Mouse (Mus musculus) adrenal gland, adult (tissue): ENCODE data around the gene Ackr3.

Experiments used
- DNase-seq, 2 experiments: peaks; one replicate each; pipeline ENCODE4 v3.0.0; 2022 to 2023; ENCODE audit warnings: low spot score in 1 of 2; ENCODE audit not compliant: inconsistent age in 2 of 2

The Ackr3 gene

DNA sequence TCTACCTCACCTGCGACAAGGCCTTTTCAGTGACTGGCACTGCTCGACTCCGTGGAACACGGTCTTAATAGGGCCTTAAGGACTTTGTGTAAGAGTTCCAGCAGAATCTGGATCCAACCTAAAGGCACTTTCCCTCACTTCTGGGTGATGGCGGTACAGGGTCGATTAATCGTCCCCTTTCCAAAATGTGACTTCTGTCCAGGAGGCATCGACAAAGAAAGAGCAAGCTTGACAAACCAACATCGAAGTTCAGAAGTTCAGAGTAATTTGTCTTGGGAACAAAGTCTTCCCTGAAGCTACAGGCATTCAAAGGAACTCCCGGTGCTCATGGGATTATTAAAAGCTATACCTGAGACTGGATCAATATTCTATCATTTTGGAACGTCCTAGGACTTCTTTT is 439 bp upstream of the Ackr3 start:
- no peak for DNase-seq

DNA sequence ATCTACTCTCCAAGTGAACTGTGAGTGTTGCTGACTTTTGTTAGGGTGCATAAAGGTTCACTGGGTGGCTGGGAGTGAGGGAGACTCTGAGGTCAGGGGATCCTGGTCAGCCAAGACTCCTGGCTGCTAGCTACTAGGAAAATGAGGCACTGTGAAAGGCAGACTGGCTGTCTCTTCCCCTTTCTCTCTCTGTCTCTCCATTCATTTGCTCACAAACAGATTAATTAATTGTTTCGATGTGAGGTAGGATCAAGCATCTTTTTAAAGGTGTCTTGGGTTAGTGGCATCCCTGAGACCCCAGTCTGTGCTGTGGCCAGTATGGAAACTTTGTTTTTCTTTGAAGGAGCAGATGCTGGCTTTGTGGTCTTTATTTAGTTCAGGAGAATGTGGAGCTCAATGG is 1.0 kb downstream of the Ackr3 start:
- peak in 1 of 2 experiments; percentile 61 for DNase-seq

DNA sequence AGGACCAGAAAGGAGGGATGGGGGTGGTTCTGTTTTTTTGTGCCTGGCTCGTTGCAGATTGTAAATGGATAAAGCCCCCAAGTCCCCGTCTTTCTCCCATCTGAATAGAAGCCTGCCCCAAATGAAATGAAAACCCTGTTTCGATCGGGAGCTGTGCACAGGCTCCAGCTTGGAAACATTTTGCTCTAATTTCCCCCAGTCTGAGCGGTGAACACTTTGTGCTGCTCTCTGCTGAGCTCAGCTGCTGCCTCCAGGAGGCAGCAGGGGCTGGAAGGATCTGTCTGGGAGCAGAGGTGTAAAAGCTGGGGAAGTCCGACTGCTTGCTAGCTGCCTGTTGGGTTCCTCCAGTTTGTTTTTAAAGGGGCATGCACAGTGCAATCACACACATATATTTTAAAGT is 1.4 kb downstream of the Ackr3 start:
- DNase-seq, result peak; percentile 61 to 85

DNA sequence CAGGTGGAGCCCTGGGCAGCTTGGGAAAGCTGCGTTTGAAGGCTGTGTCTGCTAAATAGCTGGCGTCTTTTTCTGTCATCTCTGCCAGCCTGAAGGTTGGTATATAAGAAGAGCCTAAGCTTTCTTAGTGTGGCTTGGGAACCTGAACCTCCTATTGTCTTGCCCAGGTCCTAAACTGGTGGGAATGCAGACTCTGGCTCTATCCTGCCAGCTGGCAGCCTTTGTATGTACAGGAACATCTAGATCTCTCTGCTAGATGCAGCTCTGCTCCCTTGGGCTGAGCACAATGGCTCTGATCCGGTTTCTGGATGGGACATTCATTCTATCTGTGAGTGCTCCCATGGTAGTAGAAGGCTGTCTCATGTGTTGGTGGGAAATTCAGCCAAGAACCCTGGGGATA is 2.9 kb downstream of the Ackr3 start:
- DNase-seq, result peak in 1 of 2 experiments; percentile 59

DNA sequence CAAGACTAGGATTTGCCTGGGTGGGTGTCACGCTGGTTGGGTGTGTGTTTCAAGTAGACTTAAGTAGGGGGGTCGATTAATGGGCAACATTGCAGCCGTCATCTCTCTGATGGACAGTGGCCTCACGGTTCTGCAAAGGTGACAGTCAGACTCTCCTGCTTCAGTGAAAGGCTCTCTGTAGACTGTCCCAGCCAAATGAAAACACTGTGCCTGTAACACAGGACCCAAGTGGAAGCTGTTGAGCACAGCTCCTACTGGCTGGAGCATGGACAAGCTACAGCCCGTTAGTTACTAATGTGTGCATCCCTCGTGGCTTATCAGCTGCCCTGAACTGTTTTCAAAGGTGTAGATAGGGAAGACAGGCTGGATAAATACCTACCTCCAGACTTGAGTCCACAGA is 3.5 kb downstream of the Ackr3 start:
- peak in 1 of 2 experiments; percentile 41 for DNase-seq

DNA sequence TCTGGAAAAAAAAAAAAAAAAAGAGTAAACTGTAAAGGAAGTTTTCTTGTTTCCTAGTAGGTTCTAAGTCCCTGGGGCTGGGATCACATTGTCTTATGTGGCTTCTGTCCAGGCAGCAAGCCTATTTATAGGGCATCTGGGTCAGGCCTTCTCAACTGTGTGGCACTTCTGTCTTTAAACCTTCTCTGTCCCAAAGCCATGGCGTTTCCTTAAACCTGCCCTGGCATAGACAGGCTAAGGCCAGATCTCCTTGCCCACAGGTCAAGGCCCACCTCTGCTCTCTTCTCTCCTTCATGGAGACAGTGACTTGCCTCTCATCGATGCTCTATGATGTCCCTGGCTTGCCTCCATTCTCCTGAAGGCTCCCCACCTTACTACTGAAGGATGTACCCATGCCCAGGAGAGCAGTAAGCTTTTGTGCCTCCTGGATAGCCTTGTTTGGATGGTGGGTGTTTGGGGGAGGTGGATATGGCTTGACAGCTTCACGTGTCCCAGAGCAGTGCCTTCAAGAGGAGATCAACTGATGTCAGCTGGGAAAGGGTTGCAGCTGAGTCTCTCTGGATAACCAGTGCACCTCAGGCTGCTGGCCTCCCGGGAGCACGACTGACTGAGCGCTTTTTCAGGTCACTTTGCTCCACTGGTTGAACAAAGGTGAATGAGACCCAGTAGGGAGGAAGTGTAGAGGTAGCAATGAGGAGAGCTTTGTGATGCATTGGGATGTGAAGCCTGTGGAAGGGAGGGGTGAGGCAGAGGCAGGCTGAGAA is 4.1 kb downstream of the Ackr3 start:
- DNase-seq, result peak in 1 of 2 experiments; percentile 51

DNA sequence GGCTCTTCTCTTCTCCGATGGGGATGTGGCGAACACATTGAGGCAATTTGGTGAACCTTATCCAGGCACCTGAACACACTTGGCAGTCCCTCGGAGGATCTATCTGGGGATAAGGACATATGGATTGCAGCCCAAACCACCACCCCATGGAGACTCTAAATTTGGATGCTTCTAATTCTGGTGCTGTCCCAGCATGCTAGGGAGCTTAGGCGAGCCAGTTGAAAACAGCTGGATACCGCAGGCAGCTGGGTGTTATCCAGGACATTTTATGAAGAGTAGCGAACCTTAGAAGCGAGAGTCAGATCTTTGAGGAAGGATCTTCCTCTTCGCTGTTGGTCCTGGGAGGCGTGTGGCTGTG is 4.7 kb downstream of the Ackr3 start:
- DNase-seq, result peak in 1 of 2 experiments; percentile 53

DNA sequence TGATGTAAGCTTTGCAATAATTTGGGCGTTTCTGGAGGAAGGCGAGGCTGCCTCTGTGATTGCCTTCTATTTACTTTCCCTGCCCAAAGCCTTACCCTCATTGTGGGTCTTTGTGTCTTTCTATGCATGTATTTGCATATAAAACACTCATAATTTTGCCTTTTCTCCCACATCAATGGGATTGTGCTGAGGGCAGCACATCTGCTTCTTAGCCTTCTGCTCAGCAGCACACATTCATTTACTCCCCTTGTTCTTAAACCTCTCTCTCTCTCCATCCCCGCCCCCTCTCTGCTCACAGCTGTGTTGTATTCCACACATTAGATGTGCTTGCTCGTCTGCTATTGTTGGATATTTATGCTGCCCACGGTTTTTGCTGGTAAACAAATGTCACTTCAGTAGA is 5.3 kb downstream of the Ackr3 start:
- DNase-seq, result no peak

DNA sequence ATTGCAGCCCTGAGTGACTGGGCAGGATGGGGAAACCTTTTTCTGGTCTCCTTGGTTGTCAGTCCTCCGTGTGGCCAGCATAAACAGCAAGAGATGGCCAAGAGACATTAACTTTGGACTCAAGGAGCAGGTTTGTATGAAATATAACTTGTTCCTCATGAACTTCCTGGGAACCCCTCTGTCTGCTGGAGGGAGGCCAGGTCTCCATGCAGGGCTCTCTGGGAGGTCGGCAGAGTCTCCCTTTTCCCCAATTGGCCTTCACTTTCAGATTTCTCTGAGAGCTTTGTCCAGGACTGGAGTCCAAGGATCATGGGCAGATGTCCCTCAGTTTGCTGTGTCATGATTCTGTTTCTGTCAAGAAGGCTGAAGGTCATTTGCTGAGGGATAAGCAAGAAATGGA is 6.0 kb downstream of the Ackr3 start:
- DNase-seq, result peak in 1 of 2 experiments; percentile 70

DNA sequence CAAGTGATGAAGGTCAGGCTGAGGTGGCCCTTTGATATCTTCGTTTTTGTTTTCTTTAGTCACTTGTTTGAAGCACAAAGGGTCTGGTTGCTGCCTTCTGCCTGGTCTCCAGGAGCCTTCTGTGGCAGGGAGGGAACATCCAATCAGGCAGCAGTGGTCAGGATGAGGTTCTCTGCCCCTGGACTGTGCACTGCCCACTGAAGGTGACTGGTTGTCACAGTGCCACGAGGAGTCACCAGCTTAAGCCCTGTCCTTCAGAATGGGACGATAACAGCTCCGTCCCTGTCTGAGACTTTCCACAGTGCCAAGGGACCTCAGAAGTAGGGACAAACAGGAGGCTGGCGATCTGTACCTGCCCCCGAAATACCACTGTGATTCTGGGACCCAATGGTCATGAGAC is 6.6 kb downstream of the Ackr3 start:
- DNase-seq, result peak in 1 of 2 experiments; percentile 82

DNA sequence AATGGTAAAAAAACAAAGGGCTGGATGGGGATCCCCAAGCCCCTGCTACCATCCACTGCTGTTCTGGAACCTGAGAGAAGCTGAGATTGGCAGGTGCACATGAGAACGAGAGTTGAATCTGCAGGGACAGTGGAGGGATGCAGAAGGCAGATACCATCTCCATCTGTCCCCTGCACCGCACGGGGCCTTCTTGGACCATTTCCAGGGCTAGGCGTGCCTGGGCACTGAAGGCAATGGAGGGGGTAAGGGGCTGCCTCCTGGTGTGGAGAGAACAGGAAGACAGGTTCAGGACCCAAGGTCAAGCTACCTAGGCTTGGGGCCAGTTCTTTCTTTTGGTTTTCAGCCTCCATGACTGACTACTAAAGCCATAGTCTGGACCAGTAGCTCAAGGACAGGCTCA is 7.0 kb downstream of the Ackr3 start:
- DNase-seq, result peak in 1 of 2 experiments; percentile 58

DNA sequence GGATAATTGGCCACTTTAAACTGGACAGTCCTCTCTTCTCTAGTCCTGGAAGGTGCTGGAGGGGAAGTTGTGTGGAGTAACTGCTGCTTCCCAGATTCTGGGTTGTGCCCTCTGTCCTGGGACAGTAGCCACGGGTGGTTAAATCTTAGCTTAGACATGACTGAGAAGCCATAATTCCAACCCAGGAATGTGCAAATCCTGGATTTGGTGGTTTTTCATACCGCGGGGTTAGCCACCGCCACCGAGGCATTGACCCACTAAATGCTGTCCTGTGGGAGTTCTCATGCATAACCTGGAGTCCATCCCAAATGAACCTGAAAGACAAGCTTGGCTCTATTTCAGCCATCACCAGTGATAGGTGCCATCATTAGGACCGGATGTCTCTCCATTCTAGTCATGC is 8.6 kb downstream of the Ackr3 start:
- DNase-seq, result no peak

DNA sequence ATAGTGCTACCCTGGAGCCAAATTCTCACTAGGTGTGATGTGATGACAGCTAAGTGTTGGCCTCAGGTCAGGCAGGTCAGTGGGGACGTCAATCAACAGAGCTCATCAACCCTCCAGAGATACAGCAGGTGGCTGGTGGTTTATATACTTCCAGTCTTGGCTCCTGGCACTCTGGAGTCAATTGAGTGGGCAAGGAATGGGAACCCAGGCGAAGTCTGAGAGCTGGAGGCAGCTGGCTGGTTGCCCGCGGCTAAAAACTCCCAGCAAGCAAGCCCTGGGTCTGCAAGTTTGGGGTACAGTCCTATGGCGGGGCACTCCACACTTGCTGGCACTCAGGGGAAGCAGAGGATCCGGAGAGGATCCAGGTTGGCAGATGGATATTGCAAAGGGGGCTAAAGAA is 9.1 kb downstream of the Ackr3 start:
- DNase-seq, result no peak

DNA sequence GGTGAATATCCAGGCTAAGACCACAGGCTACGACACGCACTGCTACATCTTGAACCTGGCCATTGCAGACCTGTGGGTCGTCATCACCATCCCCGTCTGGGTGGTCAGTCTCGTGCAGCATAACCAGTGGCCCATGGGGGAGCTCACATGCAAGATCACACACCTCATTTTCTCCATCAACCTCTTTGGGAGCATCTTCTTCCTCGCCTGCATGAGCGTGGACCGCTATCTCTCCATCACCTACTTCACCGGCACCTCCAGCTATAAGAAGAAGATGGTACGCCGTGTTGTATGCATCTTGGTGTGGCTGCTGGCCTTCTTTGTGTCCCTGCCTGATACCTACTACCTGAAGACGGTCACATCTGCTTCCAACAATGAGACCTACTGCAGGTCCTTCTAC is 10.2 kb downstream of the Ackr3 start:
- DNase-seq, result no peak

DNA sequence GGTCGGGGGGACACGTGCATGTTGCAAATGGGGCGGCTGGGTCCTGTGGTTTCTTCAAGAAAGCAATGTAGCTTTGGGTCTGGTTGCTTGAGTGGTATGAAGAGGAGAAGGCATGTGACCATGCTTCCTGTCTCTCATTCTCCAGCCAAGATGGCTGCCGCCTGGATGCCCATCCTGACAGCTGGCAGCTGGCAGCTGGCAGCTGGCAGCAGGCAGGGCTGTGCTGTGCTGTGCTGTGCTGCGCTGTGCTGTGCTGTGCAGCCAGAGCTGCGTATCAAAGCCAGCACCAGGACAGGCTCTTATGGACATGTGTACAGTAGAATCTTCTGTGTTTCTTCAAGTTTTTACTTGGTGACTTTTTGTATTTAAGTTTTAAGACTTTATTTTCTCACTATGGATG is 11.1 kb downstream of the Ackr3 start:
- no peak for DNase-seq

DNA sequence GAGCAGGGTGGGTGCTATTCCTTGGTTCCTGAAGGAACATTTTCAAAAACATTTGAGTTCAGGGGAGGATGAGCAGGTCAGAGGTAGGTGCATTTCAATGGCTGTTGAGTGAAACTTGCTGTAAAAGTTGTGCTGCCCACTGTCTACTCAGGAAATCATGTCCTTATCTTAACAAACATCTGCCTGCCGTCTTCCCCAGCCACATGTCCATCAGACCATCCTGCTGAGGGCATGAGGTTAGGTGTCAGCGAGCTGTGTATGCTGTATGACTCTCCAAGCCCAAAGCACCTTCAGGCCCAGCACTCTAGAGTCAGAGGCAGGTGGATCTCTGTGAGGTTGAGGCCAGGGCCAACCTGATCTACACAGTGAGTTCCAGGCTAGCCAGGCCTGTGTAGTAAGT is 12.1 kb downstream of the Ackr3 start:
- DNase-seq, result no peak

DNA sequence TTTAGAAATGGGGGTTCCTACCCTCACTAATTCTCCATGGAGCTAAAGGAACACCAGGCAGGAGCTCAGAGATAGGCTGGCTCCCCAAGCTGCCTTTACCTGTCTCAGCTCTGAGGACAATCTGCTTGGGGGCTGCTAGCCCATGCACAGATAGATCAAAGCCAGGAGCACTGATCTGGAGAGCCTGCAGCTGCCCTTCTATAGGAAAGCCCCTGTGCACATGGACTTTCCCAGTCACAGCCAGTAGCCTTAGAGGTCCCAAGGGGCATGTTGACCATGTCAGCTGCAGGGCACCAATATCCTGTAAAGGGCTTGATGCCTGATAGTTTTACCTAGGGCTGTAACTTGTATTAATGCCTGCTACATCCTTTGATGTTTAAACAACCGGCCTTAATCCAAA is 12.6 kb downstream of the Ackr3 start:
- DNase-seq, result no peak

DNA sequence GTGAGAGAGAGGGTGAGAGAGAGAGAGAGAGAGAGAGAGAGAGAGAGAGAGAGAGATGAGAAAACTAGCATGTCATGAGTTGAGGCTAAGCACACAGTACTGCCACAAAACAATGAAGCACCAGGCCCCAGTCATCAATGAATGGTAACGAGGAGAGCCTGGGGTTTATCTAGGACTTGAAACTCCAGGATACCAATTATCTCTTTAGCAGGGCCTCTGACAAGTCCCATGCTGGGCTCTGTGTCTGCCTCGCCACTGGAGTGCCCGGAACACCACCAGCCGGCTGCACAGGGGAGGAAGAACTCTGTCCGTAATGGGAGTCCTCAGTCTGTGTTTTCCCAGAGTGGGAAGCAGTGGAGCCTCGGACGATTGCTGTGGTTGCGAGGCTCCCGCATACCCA is 16.5 kb downstream of the Ackr3 start:
- DNase-seq, result no peak

DNA sequence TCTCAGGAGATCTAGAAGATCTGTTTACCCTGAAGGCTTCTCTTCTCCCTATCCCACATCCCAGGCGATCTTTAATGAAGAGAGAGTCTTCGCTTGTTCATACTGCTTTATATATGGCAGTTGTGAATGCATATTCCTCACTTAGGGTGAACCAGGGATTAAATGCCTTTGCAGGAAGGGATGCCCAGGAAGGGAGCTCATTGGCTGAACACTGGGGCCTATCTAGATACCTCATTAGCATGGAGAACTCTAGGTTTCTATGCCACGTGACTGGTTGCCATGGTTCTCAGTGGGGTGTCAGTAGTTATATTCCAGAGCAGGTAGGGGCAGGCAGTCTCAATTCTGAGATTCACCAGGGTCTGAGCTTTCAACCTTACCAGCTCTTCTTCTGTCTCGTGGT is 17.1 kb downstream of the Ackr3 start:
- DNase-seq, result no peak

DNA sequence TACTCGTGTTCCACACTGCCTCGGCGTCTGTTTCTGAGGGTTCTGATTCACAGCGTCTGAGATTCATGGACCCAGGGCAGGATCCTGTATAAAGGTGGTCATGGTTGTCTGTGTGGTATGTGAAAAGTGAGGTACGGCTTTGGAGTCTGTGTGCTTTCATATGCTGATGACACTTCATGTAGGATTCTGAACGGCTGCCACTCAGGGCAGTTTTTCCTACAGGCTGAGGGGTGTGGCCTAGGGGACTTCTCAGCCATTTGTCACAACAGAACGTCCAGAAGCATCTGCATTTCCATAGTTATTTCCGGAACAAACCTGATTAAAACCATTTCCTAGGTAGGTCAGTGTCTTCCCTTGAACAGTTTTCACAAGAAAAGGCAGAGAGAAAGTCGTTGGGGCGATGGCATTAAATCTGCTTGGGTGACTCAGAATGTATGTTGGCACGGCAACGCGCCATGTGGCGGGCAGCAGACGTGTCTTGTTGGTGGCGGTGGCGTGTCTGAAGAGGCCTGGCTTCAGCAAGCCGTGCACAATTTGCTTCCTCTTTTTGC is 18.1 kb downstream of the Ackr3 start:
- no peak for DNase-seq

DNA sequence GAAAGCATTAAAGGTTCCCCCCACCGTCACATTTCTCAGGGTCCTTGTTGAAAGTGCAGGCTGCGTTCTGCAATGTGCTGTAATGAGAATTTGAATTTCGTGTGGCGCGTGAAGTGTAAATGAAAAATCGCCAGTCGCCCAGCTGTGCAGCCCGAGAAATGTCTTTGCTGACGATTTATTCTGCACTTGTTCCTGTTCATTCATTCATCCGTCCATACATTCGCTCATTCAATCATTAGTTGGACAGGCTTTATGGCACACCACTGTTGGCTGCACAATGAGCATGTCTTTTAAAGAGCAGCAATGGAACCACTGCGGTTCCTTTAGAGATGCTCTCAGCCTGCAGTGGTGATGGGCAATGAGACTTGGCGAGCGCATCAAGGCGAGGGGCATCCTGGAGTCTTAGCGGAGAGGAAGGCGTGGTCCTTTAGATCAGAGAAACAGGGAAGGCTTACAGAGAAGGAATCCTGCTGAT is 18.7 kb downstream of the Ackr3 start:
- no peak for DNase-seq

DNA sequence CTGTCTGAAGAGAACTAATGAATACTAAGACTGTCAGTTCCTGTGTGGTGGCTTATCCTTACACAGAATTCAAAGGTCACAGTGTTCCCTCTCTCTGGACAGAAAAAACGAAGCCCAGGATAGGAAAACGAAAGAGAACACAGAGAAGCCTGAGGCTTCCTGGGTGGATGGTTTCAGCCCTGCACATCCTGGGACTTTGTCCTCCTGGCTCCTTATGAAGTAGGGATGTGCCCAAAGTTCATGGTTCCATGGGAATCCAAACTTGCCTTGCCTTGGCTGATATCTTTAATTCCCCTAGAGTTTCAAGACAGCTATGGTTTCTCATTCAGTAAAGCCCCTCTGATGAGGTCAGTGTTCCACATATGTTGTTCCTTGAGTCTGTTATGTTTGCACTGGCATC is 19.2 kb downstream of the Ackr3 start:
- DNase-seq, result no peak
